8 mouse cellular contexts compared by ENCODE assay signal in genomic region chr5:30796125-30796524, GRCm38 (mm10). TPM values are rescaled to one million over a fixed set of nuclear protein-coding genes. Genes with fewer than 3 reads are reported as not detected.
DNase-seq lines count a peak whose midpoint lies in the region; ATAC-seq and TF ChIP-seq lines count a peak whose summit lies in the region.

No protein-coding gene starts in this region.

- H3K9me3 ChIP-seq in G1E (replicated peaks), result no peaks in the 10 kb centered on the region

- peaks cover 40% of the 10 kb centered on the region for H3K27me3 ChIP-seq in G1E (ENCODE audit: insufficient read depth, low read length)

- no peak for ATAC-seq in G1E (ENCODE audit: extremely low read depth, insufficient number of reproducible peaks, low FRiP score, poor library complexity, severe bottlenecking)

- TF ChIP-seq CTCF in G1E (IDR thresholded peaks at IDR 0.05; ENCODE audit: low read depth, low read length), result 0 out of 2 replicates have a peak, but pooled peaks have one; percentile 12

- no peaks in the 10 kb centered on the region for H3K36me3 ChIP-seq in G1E (replicated peaks)

- peaks cover 19% of the 10 kb centered on the region for H3K4me1 ChIP-seq in G1E (ENCODE audit: insufficient read depth, low read depth, low read length)

- peak; percentile 45 for DNase-seq in G1E (ENCODE audit: low spot score)
- DNase-seq in cerebellum, adult 11-12 months, result peak; percentile 75
- DNase-seq in forelimb bud, embryonic 11.5 days (ENCODE audit: low read depth, low spot score), result peak; percentile 76
- DNase-seq in heart, postnatal 4 days, result peak; percentile 90
- DNase-seq in layer of hippocampus, postnatal 10 days (ENCODE audit: low spot score in 2 of 2), result peak; percentile 85 to 86
- DNase-seq in lung, postnatal 10 days, result peak; percentile 89
- DNase-seq in retina, postnatal 7 days (ENCODE audit: low read depth, low spot score), result peak; percentile 59
- peak; percentile 54 to 76 for DNase-seq in urinary bladder, adult 18-20 months (ENCODE audit: low spot score in 2 of 2)

- no peak overlapping the region for H3K4me3 ChIP-seq in G1E (ENCODE audit: low read depth, low read length)

RNA-seq across cellular contexts. Expression of gene Mapre3, which starts 18.3 kb away (rescaled TPM):
- total RNA-seq in G1E (2014; fragmentation: Nextera tagmentation) (not detected in 2 replicates), G1E (2017) (0.12 and 0.27 TPM in 2 replicates)
- not detected in 2 replicates for polyA plus RNA-seq in G1E (2012)
- total RNA-seq in heart, postnatal 4 days (2021), result 10 to 100 TPM; 16.2 to 18.9 TPM
- total RNA-seq in layer of hippocampus, postnatal 10 days (2021), result 100 to 1,000 TPM; 202 to 212 TPM

Comparison
In these comparisons a context has a peak if more than half of its experiments do, and no peak if none do; other contexts are left out.
1. RNA of gene Mapre3, which starts 18.3 kb away (total RNA-seq): 202 to 212 TPM in layer of hippocampus, postnatal 10 days and 16.2 to 18.9 TPM in heart, postnatal 4 days; 0.12 to 0.27 TPM in G1E; every median in the first group is over 10 times any median in the second.
2. Peak in every context shown above with its lines, with median percentiles within 50 percentile points of each other: DNase-seq.